Mouse (Mus musculus) Patski (cell line): ENCODE results near the gene Gm379. TPM values are rescaled to one million over a fixed set of nuclear protein-coding genes. Genes with fewer than 3 reads are reported as not detected.

ENCODE experiments used
- ATAC-seq: fragments of 100-300 bp; one replicate; pipeline ENCODE4 v1.8.0; 2021
- CTCF ChIA-PET: fragments of 350-600 bp; sonication (Branson Sonifier 250); formaldehyde crosslinking; loops from one replicate; lab custom pipeline; 2022; ENCODE audit warnings: inconsistent platforms; lab: Charles Lee
- POLR2A ChIA-PET: fragments of 350-600 bp; sonication (Branson Sonifier 250); formaldehyde crosslinking; loops from one replicate; lab custom pipeline; 2022; ENCODE audit warnings: antibody characterized with exemption, inconsistent platforms; lab: Charles Lee
- DNase-seq: peaks from one replicate; pipeline ENCODE4 v3.0.0-alpha.2; 2011; ENCODE audit warnings: low read depth, low spot score
- H3K27me3 ChIP-seq: fragments of 371-371 bp; one replicate; pipeline ENCODE4 v1.5.1; 2021
- CTCF ChIP-seq: fragments of 100-300 bp; IDR thresholded peaks from one replicate; pipeline ENCODE4 v1.5.1; 2021
- in situ Hi-C: fragments of 300-500 bp; cut with MboI; formaldehyde crosslinking; loops from 3 replicates; pipeline ENCODE4 v1.11.1; 2018; ENCODE audit warnings: low pct_unique_long_range_greater_than_20kb, mixed read lengths
- polyA plus RNA-seq: library from polyadenylated mRNA; unstranded; gene quantifications from one replicate; pipeline ENCODE4 v1.2.3, GENCODE M21; 2021

The Gm379 gene
- polyA plus RNA-seq, result not detected

GRCm38 (mm10) chrX:108664885-108665284 lies at the start of gene Gm379:
Gene Gm379 (minus strand): TSS chrX:108664891.
- no peak for TF ChIP-seq CTCF
- H3K27me3 ChIP-seq, result peaks cover 21% of the 10 kb centered on the region
- POLR2A ChIA-PET, result no interaction called here
- in situ Hi-C loops, result no loop called here
- DNase-seq (no peak), ATAC-seq (no peak)
- CTCF ChIA-PET, result no interaction called here

- POLR2A ChIA-PET, result no interaction called here
- no peak for TF ChIP-seq CTCF
- peak; percentile 26 for ATAC-seq
- DNase-seq, result no peak
- H3K27me3 ChIP-seq, result peaks cover 30% of the 10 kb centered on the region
- in situ Hi-C loops, result no loop called here
- CTCF ChIA-PET, result no interaction called here
These were observed 39.6 kb upstream of the Gm379 start for GRCm38 (mm10) chrX:108704312-108704711.

GRCm38 (mm10) chrX:108668868-108669267 lies 4.2 kb upstream of the Gm379 start:
- ATAC-seq (no peak), DNase-seq (no peak)
- ChIA-PET CTCF (no interaction called here), POLR2A (no interaction called here)
- peaks cover 18% of the 10 kb centered on the region for H3K27me3 ChIP-seq
- in situ Hi-C loops, result no loop called here
- no peak for TF ChIP-seq CTCF

GRCm38 (mm10) chrX:108621991-108622390 lies 42.7 kb downstream of the Gm379 start:
- H3K27me3 ChIP-seq, result peaks cover 5% of the 10 kb centered on the region
- ATAC-seq, result no peak
- ChIA-PET POLR2A (no interaction called here), CTCF (no interaction called here)
- no peak for TF ChIP-seq CTCF
- in situ Hi-C loops, result no loop called here
- no peak for DNase-seq

GRCm38 (mm10) chrX:108620886-108621285 lies 43.8 kb downstream of the Gm379 start:
- DNase-seq (no peak), ATAC-seq (no peak)
- TF ChIP-seq CTCF, result no peak
- in situ Hi-C loops, result no loop called here
- CTCF ChIA-PET, result no interaction called here
- H3K27me3 ChIP-seq, result peaks cover 5% of the 10 kb centered on the region
- POLR2A ChIA-PET, result no interaction called here

Other genes starting within 250 kb of the Gm379 start
- 5.7 TPM for gene Brwd3, start 169.5 kb upstream of the Gm379 start, polyA plus RNA-seq